Mouse (Mus musculus): ENCODE data around the gene Lamp1.

Lamp1 gene

DNA sequence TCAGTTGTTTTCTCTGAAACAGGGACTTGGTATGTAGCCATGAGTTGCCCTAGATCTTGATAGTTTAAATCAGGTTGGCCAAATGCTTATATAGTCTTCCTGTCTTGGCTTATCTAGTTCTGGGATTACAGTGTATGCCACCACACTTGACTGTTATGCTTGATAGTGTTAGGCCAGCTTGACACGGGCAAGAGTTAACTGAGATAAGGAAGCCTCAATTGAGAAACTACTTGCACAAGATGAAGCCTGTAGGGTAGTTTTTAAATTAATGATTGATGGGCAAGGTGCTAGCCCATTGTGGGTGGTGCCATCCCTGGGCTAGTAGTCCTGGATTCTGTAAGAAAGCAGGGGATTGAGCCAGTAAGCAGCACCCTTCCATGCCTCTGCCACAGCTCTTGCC lies 4.6 kb downstream of the Lamp1 start:
- CTCF ChIA-PET = no interaction called here

DNA sequence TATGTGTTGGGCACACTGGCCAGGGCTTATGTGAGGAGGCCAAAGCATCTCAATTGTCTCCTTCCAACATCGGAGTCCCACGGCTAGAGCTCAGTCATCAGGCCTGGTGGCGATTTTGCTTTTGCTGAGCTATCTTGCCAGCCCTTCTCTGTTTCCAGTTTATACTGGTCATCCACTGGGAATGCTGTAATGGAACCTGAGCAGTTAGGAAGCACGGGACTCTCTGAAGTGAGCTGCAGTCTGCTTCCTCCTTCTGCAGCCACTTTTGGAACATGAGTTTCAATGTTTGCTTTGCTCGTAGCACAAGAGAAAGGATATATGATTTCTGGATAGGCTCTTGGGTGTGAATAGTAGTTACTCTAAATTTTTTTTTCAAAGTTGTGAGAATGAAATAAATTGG lies 5.4 kb downstream of the Lamp1 start:
- CTCF ChIA-PET = no interaction called here

- CTCF ChIA-PET = no interaction called here
These were observed 11.5 kb downstream of the Lamp1 start for GRCm38 (mm10) chr8:13170510-13170909.

DNA sequence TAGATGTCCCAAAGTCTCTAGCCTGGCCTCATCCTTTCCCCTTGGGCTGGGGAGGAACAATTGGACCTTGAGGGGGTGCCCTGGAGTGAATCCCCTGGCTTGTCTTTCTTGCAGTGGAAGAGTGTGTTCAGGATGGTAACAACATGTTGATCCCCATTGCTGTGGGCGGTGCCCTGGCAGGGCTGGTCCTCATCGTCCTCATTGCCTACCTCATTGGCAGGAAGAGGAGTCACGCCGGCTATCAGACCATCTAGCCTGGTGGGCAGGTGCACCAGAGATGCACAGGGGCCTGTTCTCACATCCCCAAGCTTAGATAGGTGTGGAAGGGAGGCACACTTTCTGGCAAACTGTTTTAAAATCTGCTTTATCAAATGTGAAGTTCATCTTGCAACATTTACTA lies 15.3 kb downstream of the Lamp1 start:
- CTCF ChIA-PET = no interaction called here

GRCm38 (mm10) chr8:13174811-13175210 lies 15.8 kb downstream of the Lamp1 start:
- CTCF ChIA-PET = no interaction called here

- CTCF ChIA-PET = no interaction called here
These were observed 16.7 kb downstream of the Lamp1 start for GRCm38 (mm10) chr8:13175650-13176049.

DNA sequence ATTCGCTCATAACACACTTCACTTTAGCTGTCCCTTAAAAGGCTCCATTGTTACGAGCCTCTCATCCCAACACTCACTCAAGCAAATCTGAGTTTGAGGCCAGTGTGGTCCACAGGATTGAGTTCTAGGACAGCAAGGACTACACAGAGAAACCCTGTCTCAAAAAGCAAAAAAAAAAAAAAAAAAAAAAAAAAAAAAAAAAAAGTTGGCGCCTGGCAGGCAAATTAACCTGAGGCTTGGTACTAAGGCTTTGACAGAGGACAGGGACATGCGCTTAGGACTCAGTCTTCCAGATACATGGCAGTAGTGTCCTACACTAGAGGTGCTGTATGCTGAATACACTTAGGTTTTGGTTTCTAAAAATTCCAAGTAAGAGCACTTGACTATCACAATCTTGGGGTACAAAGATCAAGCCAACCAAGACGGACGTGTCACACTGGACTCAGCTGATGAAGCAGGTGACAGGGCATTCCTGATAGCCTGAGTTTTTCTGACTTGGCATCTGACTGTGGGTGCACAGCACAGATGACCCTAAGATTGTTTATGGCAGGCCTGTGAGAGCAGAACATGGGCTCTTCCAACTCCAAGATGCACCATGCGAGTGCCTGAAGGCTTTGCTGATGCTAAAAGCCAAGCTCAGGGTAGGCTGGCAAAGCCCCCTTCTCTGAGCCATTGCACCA lies 18.4 kb downstream of the Lamp1 start:
- CTCF ChIA-PET = no interaction called here

DNA sequence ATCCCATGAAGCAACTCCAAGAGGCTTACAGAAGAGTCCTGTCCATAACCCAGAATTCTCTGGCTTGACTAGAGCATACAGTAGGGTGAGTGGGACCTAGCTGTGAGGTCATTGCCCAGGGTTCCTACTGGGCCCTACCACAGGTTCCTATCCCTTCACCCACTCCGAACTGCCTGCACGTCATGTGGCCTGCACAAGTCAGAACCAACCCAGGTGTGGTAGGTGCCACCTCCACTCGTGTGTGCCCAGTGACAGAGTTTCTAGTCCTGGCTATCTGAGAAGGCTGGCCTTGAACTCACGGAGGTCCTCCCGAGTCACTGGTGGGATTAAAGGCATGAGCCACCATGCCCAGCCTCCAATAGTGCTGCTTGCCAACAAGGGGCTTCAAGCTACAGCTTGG lies 19.2 kb downstream of the Lamp1 start:
- CTCF ChIA-PET = no interaction called here

GRCm38 (mm10) chr8:13179482-13179881 lies 20.5 kb downstream of the Lamp1 start:
- CTCF ChIA-PET = no interaction called here

DNA sequence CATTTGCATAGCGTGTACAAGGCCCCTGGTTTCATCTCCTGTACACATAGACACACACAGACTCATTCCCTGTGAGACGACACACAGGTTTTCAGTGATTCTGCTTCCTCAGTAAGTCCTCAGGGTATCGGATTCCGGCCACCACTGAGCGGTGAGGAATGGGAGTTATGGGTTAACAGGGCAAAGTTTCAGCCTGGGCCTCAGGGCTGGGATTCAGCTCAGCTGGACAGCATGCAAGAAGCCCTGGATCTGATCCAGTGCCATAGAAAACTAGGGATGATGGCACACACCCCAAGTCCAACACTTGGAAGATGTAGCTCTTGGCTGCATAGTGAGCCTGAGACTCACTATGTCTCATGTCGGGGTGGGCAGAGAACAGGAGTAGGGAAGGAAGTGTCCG lies 21.0 kb downstream of the Lamp1 start:
- CTCF ChIA-PET = no interaction called here

DNA sequence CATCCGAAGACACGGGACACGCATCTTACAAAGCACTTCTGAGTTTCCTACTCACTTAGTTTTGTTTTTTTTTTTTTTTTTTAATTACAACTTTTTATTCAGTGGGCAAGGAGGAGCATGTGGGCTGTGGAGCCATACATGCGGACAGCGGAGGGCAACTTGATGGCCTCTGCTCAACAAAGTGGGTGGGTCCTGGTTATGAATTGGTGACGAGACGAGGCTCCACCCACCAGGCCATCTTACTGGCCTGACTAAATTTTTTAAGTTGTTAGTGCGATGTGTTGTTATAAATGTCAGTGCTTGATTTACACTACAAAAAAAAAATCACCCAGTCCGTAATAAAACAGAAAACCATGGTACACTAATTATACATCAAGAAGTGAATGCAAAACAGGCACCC lies 21.4 kb downstream of the Lamp1 start:
- CTCF ChIA-PET = no interaction called here

DNA sequence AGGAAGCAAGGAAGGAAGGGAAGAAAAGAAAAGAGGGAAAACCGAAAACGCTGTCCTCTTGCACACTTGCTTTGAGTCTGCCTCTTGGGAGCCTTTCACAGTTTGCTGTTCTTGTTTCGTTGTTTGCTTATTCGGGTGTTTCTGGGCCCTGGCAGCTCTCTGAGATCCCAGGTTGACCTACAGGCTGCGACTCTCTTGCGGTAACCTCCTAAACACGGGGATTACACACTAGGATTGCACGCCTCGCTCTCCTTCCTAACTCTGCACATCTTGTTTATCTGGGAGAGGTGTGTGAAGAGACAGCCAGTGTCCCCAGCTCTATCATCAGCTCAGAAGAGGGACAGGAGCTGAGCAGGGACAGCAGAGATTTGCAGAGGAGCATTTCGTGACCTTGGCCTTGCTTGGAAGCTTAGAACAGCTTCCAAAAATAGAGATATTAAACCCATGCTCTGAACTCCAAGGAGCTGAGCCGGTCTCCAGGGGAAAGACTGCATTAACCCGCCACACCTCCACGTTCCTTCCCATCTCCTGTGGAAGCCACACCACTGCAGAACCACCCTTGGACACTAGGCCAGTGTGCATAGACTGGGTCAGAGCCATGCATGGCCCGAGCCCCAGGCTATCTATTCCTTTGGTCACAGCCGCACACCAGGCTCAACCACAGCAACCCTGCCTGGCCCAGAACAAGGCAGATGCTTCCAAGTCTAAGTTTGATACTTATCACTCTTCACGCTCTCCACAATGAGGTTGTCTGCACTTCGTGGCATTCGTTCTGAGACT lies 22.1 kb downstream of the Lamp1 start:
- CTCF ChIA-PET = no interaction called here

- CTCF ChIA-PET = no interaction called here
These were observed 22.7 kb downstream of the Lamp1 start for GRCm38 (mm10) chr8:13181691-13181976.

DNA sequence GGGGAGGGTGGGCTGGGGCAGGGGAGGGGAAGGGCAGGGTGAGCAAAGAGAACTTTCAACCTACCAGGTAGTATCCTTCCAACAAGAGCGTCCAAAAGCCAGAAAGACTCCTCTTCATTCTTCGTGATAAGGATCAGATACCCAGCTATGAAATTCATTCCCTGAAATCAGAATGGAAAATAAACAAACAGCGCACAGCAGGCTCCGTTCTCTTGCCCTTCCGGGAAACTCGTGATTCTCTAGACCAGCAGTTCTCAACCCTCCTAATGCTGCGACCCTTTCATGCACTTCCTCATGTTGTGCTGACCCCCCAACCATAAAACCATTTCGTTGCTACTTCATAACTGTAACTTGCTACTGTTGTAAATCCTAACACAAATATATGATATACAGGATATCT lies 27.9 kb downstream of the Lamp1 start:
- CTCF ChIA-PET = no interaction called here

DNA sequence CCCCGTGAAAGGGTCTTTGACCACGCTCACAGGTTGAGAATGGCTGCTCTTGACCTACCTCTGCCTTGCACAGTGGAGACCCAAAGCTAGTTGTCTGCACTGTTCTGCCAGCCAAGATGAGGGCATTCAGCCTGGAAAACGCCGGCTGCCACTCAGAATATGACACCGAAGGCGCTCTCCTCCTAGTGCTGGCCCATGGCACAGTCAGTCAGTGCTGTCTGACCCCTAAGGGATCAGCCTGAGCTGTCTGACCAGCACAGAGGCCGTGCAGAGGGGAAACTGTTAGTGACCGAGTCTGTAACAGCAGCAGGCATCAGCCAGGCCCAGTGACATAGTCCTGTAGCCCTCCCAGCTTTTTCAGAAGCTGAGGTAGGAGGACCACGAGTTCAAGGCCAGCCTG lies 28.3 kb downstream of the Lamp1 start:
- CTCF ChIA-PET = no interaction called here

DNA sequence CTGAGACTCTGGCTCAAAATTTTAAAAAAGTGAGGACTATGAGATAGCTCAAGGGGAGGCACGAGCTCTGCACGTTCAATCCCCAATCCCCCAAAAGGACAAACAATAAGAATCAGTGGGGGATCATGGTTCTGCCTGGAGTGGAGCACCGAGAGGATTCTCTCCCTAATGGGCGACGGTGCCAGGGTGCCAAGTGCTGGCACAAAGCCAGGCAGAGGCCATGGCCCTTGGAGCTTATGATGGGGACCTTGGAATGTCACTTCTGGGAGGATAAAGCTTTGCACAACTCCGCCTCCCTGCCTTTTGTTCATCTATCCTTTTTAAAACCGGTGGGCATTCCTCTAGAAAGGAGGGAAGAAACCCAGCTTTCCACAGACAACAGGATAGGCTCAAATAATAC lies 28.7 kb downstream of the Lamp1 start:
- CTCF ChIA-PET = no interaction called here

DNA sequence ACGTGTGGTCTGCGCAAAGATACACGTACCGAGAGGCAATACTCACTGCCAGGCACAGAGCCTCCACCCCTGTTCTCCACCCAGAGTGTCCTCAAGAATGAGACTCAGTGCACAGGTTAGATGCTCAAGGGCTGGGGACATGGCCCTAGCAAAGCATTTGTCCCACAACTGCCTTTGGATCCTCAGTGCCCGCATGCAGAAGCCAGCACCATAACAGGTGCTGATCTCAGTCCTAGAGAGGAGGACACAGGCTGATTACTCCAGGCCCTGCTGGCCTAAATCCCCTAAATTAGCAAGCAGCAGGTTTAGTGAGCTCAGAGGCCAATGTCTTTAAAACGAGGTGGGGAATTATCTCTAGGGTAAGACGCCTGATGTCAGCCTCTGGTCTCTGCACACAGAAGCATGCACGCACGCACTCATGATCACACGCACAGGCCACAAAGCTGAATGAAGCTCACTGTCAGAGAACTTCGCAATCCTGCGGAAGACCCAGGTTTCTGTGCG lies 29.1 kb downstream of the Lamp1 start:
- CTCF ChIA-PET = no interaction called here

GRCm38 (mm10) chr8:13188857-13189256 lies 29.9 kb downstream of the Lamp1 start:
- CTCF ChIA-PET = no interaction called here

- CTCF ChIA-PET = no interaction called here
These were observed 31.3 kb downstream of the Lamp1 start for GRCm38 (mm10) chr8:13190235-13190634.

DNA sequence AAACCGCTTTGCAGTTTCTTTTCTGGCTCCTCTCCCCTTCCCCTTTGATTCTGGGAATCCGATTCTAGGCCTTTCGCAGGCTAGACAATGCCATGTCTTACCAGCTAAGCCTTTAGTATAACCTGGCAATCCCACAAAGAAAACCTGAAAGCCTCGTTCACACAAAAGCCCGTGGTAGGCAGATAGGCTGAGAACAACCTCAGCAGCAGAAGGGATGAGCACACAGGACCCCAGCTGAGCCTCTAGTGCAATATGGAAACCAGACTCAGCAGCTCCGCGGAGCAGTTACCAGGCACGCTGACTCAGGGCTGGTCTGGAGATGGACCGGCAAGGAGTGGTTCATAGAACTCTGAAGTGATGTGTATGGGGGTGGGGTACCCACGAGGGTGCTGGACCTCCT lies 35.9 kb downstream of the Lamp1 start:
- CTCF ChIA-PET = interaction anchor here (0.5 kb wide), 1 partner anchor 9 kb away, joined by 4 read pairs; no protein-coding TSS in a partner anchor

DNA sequence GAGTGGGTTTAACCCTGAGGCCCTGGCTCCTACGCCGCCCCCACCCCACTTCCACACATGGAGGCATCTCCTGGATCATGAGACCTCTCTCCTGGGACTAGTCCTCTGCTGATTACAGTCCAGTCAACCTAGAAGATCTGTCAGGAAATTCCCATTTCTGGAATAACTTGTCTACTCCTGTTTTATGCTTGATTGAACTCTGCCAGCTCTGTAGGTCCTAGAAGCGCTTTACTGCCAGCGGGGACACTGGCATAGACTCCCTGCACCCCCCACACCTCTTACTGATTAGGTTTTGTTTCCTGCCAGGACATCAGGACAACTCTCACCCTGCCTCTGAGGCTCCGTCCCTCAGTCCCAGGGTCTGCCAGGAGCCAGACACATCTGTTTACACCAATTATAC lies 38.5 kb downstream of the Lamp1 start:
- CTCF ChIA-PET = no interaction called here

DNA sequence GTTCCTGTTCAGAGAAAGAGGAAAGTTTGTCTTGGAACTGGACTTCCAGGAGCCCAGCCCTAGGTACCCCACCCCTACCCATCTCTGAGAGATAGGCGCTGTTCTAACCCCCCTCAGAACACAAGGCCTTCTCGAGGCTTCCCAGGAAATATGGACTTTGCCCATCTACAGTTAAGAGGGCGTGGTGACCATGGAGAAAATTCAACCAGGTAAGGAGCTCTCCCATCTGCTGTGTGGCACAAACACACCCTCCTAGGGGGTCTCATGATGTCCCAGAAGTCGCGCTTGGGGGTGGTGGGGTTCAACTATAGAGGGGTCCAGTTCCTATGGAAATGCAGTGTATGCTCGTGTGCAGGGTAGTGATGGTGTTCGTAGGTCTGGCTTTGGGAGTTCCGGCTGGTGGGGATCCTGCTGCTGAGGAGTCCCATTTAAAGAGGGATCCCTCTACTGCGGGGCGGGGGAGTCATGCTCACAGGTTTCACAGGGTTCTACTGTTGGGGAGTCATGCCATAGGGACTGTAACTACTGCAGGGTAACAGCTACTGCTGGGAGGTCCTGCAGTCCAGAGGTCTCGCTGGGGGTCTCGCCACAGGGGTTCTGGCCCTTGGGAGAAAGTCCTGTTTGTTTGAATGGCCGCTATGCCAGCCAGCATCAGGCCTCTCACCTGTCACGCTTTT lies 40.6 kb downstream of the Lamp1 start:
- CTCF ChIA-PET = no interaction called here

GRCm38 (mm10) chr8:13200301-13201012 lies 41.5 kb downstream of the Lamp1 start, which contains the start of gene Grtp1:
TSS of gene Grtp1 (minus strand) at chr8:13200620.
- CTCF ChIA-PET = interaction anchor here (0.6 kb wide), 2 partner anchors 9 to 514 kb away, joined by 3 read pairs; no protein-coding TSS in a partner anchor

Data from spleen, embryonic (tissue).